Mouse (Mus musculus) kidney, postnatal 10 days (tissue): ENCODE data around the gene H2-T22.
"Not testable (repeated sequence)": the region's sequence is repeated elsewhere in the genome, so short reads cannot be mapped to it uniquely, and the experiment has no call there.

ENCODE experiments used
- DNase-seq: peaks from one replicate; pipeline ENCODE4 v3.0.0; 2021; ENCODE audit warnings: mixed read lengths

The H2-T22 gene

GRCm38 (mm10) chr17:36042610-36043169, at the start of gene H2-T22, which contains the start of gene Gm6034:
Gene H2-T22, minus strand, starts transcription at chr17:36042747.
Gene Gm6034, plus strand, starts transcription at chr17:36042961.
- DNase-seq = peak; percentile 82

GRCm38 (mm10) chr17:36091933-36092332, 49.4 kb upstream of the H2-T22 start:
- DNase-seq = not testable (repeated sequence)

- not testable (repeated sequence) for DNase-seq
Observed at GRCm38 (mm10) chr17:36085976-36086375, 43.4 kb upstream of the H2-T22 start.

- no peak for DNase-seq
Observed at GRCm38 (mm10) chr17:36083870-36084451, 41.4 kb upstream of the H2-T22 start.

GRCm38 (mm10) chr17:36083266-36083869, 40.8 kb upstream of the H2-T22 start:
- peak; percentile 55 for DNase-seq

GRCm38 (mm10) chr17:36082519-36083232, 40.1 kb upstream of the H2-T22 start:
- not testable (repeated sequence) for DNase-seq

GRCm38 (mm10) chr17:36081901-36082300, 39.4 kb upstream of the H2-T22 start:
- not testable (repeated sequence) for DNase-seq

- DNase-seq = peak; percentile 95
Observed at GRCm38 (mm10) chr17:36060829-36061228, 18.3 kb upstream of the H2-T22 start.

GRCm38 (mm10) chr17:36058362-36058761, 15.8 kb upstream of the H2-T22 start, which contains the start of gene Gm11127:
Gene Gm11127, minus strand, starts transcription at chr17:36058371.
- DNase-seq = not testable (repeated sequence)

GRCm38 (mm10) chr17:36057927-36058326, 15.4 kb upstream of the H2-T22 start:
- not testable (repeated sequence) for DNase-seq

GRCm38 (mm10) chr17:36043286-36043685, 739 bp upstream of the H2-T22 start:
- DNase-seq = no peak

- DNase-seq = peak; percentile 31
Observed at GRCm38 (mm10) chr17:36042055-36042454, 492 bp downstream of the H2-T22 start.

GRCm38 (mm10) chr17:36040604-36041003, 1.9 kb downstream of the H2-T22 start:
- DNase-seq = not testable (repeated sequence)

GRCm38 (mm10) chr17:36036126-36036525, 6.4 kb downstream of the H2-T22 start:
- DNase-seq = not testable (repeated sequence)

GRCm38 (mm10) chr17:36035010-36035638, 7.4 kb downstream of the H2-T22 start:
- DNase-seq = peak; percentile 78

GRCm38 (mm10) chr17:36034524-36034923, 8.0 kb downstream of the H2-T22 start:
- DNase-seq = not testable (repeated sequence)

- peak; percentile 77 for DNase-seq
Observed at GRCm38 (mm10) chr17:36032351-36032875, 10.1 kb downstream of the H2-T22 start, which contains the start of gene H2-T23. Gene H2-T23, minus strand, starts transcription at chr17:36032855.

GRCm38 (mm10) chr17:36031583-36032331, 10.8 kb downstream of the H2-T22 start:
- DNase-seq = peak; percentile 63

- not testable (repeated sequence) for DNase-seq
Observed at GRCm38 (mm10) chr17:36030703-36031582, 11.6 kb downstream of the H2-T22 start.

- not testable (repeated sequence) for DNase-seq
Observed at GRCm38 (mm10) chr17:36030046-36030702, 12.4 kb downstream of the H2-T22 start.
